Mouse (Mus musculus) lung, postnatal 0 days (tissue): ENCODE measurements around the gene Rap1gds1. TPM values are rescaled to one million over a fixed set of nuclear protein-coding genes. Genes with fewer than 3 reads are reported as not detected.

ENCODE experiments used
- ATAC-seq: fragments of 200-750 bp; cut with Nextera tagmentation; 2 replicates; pipeline ENCODE4 v1.8.0; 2017; ENCODE audit warnings: moderate library complexity
- DNase-seq: peaks from one replicate; pipeline ENCODE4 v3.0.0-alpha.2; 2016; ENCODE audit warnings: low spot score
- H3K27ac ChIP-seq: fragments of 300-500 bp; sonication (generic); 2 replicates; pipeline ENCODE4 v1.5.1; 2014; ENCODE audit warnings: antibody characterized with exemption, mild to moderate bottlenecking, low read length, mixed read lengths
- H3K27me3 ChIP-seq: fragments of 300-500 bp; sonication (generic); replicated peaks from 2 replicates; pipeline ENCODE4 v1.6.1; 2014; ENCODE audit warnings: low read length, mixed read lengths; ENCODE audit not compliant: insufficient read depth
- H3K36me3 ChIP-seq: fragments of 300-500 bp; sonication (generic); 2 replicates; pipeline ENCODE4 v1.6.1; 2014; ENCODE audit warnings: low read length, mixed read lengths; ENCODE audit not compliant: insufficient read depth
- H3K4me1 ChIP-seq: fragments of 300-500 bp; sonication (generic); 2 replicates; pipeline ENCODE4 v1.6.1; 2014; ENCODE audit warnings: antibody characterized with exemption, low read depth, low read length, mixed read lengths; ENCODE audit not compliant: insufficient read depth
- H3K4me2 ChIP-seq: fragments of 300-500 bp; sonication (generic); replicated peaks from 2 replicates; pipeline ENCODE4 v1.6.1; 2014; ENCODE audit warnings: low read depth, mild to moderate bottlenecking, low read length, moderate library complexity, mixed read lengths
- H3K4me3 ChIP-seq: fragments of 300-500 bp; sonication (generic); 2 replicates; pipeline ENCODE4 v1.5.1; 2014; ENCODE audit warnings: low read depth, low read length
- H3K9ac ChIP-seq: fragments of 300-500 bp; sonication (generic); replicated peaks from 2 replicates; pipeline ENCODE4 v1.6.1; 2014; ENCODE audit warnings: low read depth, mild to moderate bottlenecking
- H3K9me3 ChIP-seq: fragments of 300-500 bp; sonication (generic); 2 replicates; pipeline ENCODE4 v1.6.1; 2016; ENCODE audit warnings: low read length, mixed read lengths
- CTCF ChIP-seq: IDR thresholded peaks from 2 replicates; pipeline ENCODE4 v1.5.1; 2016; ENCODE audit warnings: antibody characterized with exemption, mild to moderate bottlenecking
- EP300 ChIP-seq: IDR thresholded peaks from 2 replicates; pipeline ENCODE4 v1.6.1; 2016; ENCODE audit warnings: antibody characterized with exemption, mild to moderate bottlenecking, control low read depth
- WGBS: fragments of 180-500 bp; shearing (Covaris S2); extraction: QIAGEN DNeasy Blood & Tissue Kit; methylation state at CpG from one replicate; pipeline ENCODE4 v1.1.7; 2014; 5-methylcytosine and 5-hydroxymethylcytosine counted together
- polyA plus RNA-seq: library from polyadenylated mRNA; unstranded; fragments of >200 nt; fragmentation: Nextera tagmentation; extraction: Ambion mirVana; gene quantifications from 2 replicates; pipeline ENCODE4 v1.2.1, GENCODE M21; 2015

Rap1gds1 gene
- polyA plus RNA-seq, 1 experiment from 2014 or later: 31.4 TPM

- H3K4me2 ChIP-seq: no peak overlapping the region
- ATAC-seq: no peak
- WGBS: 86% methylated on average over 4 of the region's 4 CpGs
- no peak for DNase-seq
- H3K27me3 ChIP-seq: no peaks in the 10 kb centered on the region
- no peak for TF ChIP-seq EP300
- TF ChIP-seq CTCF: no peak
- 0 out of 2 replicates have a peak, but pooled peaks cover 3% of the 10 kb centered on the region for H3K9me3 ChIP-seq
- no peak overlapping the region for H3K27ac ChIP-seq
- no peaks in the 10 kb centered on the region for H3K4me1 ChIP-seq
- no peak overlapping the region for H3K9ac ChIP-seq
- no peaks in the 10 kb centered on the region for H3K36me3 ChIP-seq
- H3K4me3 ChIP-seq: no peak overlapping the region
These were observed 38.0 kb downstream of the Rap1gds1 start for GRCm38 (mm10) chr3:139037030-139037429.

GRCm38 (mm10) chr3:139033179-139033578, 41.8 kb downstream of the Rap1gds1 start:
- DNase-seq (no peak), ATAC-seq (no peak)
- no peak overlapping the region for H3K27ac ChIP-seq
- H3K9ac ChIP-seq: no peak overlapping the region
- no peaks in the 10 kb centered on the region for H3K36me3 ChIP-seq
- 78% methylated on average over 6 of the region's 6 CpGs for WGBS
- no peaks in the 10 kb centered on the region for H3K27me3 ChIP-seq
- no peak for TF ChIP-seq CTCF
- no peak overlapping the region for H3K4me3 ChIP-seq
- H3K9me3 ChIP-seq: no peaks in the 10 kb centered on the region
- no peak overlapping the region for H3K4me2 ChIP-seq
- H3K4me1 ChIP-seq: no peaks in the 10 kb centered on the region

GRCm38 (mm10) chr3:139030644-139031227, 44.3 kb downstream of the Rap1gds1 start:
- no peak overlapping the region for H3K4me3 ChIP-seq
- H3K4me2 ChIP-seq: no peak overlapping the region
- no peak for TF ChIP-seq EP300
- no peak for TF ChIP-seq CTCF
- H3K36me3 ChIP-seq: no peaks in the 10 kb centered on the region
- ATAC-seq: no peak
- no peak overlapping the region for H3K9ac ChIP-seq
- no peaks in the 10 kb centered on the region for H3K9me3 ChIP-seq
- H3K4me1 ChIP-seq: no peaks in the 10 kb centered on the region
- H3K27me3 ChIP-seq: no peaks in the 10 kb centered on the region
- DNase-seq: no peak
- no peak overlapping the region for H3K27ac ChIP-seq
- 93% methylated on average over 4 of the region's 4 CpGs for WGBS

GRCm38 (mm10) chr3:139025077-139025476, 49.9 kb downstream of the Rap1gds1 start:
- WGBS: 63% methylated on average over 5 of the region's 5 CpGs
- no peak for ATAC-seq
- H3K36me3 ChIP-seq: no peaks in the 10 kb centered on the region
- H3K4me2 ChIP-seq: no peak overlapping the region
- TF ChIP-seq CTCF (no peak), EP300 (no peak)
- no peak overlapping the region for H3K4me3 ChIP-seq
- H3K27me3 ChIP-seq: no peaks in the 10 kb centered on the region
- H3K4me1 ChIP-seq: no peaks in the 10 kb centered on the region
- no peaks in the 10 kb centered on the region for H3K9me3 ChIP-seq
- DNase-seq: no peak
- H3K9ac ChIP-seq: no peak overlapping the region
- H3K27ac ChIP-seq: no peak overlapping the region

- H3K4me3 ChIP-seq: no peak overlapping the region
- ATAC-seq (no peak), DNase-seq (no peak)
- no peak overlapping the region for H3K4me2 ChIP-seq
- 79% methylated on average over 8 of the region's 8 CpGs for WGBS
- TF ChIP-seq EP300 (no peak), CTCF (no peak)
- no peaks in the 10 kb centered on the region for H3K36me3 ChIP-seq
- no peaks in the 10 kb centered on the region for H3K9me3 ChIP-seq
- no peak overlapping the region for H3K9ac ChIP-seq
- no peak overlapping the region for H3K27ac ChIP-seq
- H3K4me1 ChIP-seq: no peaks in the 10 kb centered on the region
- H3K27me3 ChIP-seq: no peaks in the 10 kb centered on the region
These were observed 51.4 kb downstream of the Rap1gds1 start for GRCm38 (mm10) chr3:139023585-139023984.

- H3K4me3 ChIP-seq: no peak overlapping the region
- no peak for ATAC-seq
- H3K27me3 ChIP-seq: no peaks in the 10 kb centered on the region
- 0 out of 2 replicates have a peak overlapping the region, but pooled peaks have one; percentile 1 for H3K9ac ChIP-seq
- H3K9me3 ChIP-seq: no peaks in the 10 kb centered on the region
- 83% methylated on average over 9 of the region's 9 CpGs for WGBS
- DNase-seq: no peak
- H3K27ac ChIP-seq: no peak overlapping the region
- H3K36me3 ChIP-seq: 0 out of 2 replicates have a peak, but pooled peaks cover 8% of the 10 kb centered on the region
- no peak overlapping the region for H3K4me2 ChIP-seq
- no peaks in the 10 kb centered on the region for H3K4me1 ChIP-seq
- no peak for TF ChIP-seq CTCF
- no peak for TF ChIP-seq EP300
These were observed 62.6 kb downstream of the Rap1gds1 start for GRCm38 (mm10) chr3:139012352-139012751.

- ATAC-seq (no peak), DNase-seq (no peak)
These were observed 69.3 kb downstream of the Rap1gds1 start for GRCm38 (mm10) chr3:139005669-139006068.

More at GRCm38 (mm10) chr3:139005669-139006068, 69.3 kb downstream of the Rap1gds1 start:
- Histone ChIP-seq H3K27me3 (no peaks in the 10 kb centered on the region), H3K4me2 (no peak overlapping the region), H3K4me1 (no peaks in the 10 kb centered on the region), H3K27ac (no peak overlapping the region), H3K9ac (no peak overlapping the region), H3K9me3 (no peaks in the 10 kb centered on the region), H3K4me3 (no peak overlapping the region), H3K36me3 (no peaks in the 10 kb centered on the region)
- TF ChIP-seq EP300 (no peak), CTCF (no peak)
